Comparison of ENCODE assay signal across 16 mouse cellular contexts in genomic region chr13:56747554-56747953, GRCm38 (mm10). TPM values are rescaled to one million over a fixed set of nuclear protein-coding genes. Genes with fewer than 3 reads are reported as not detected.
DNase-seq lines count a peak whose midpoint lies in the region; ATAC-seq and TF ChIP-seq lines count a peak whose summit lies in the region.
"Had no signal": no experiment of that assay in that cellular context is flagged by ENCODE, and none has a peak within 500 bp of the region (broad histone marks: within the 10 kb centered on the region; RNA-seq: fewer than 3 reads in every experiment).

No protein-coding gene starts in this region.

- H3K9ac ChIP-seq in kidney, embryonic 16.5 days (replicated peaks; ENCODE audit: low read length) = no peak overlapping the region
- no peak overlapping the region for H3K9ac ChIP-seq in embryonic facial prominence, embryonic 15.5 days
- no peak overlapping the region for H3K9ac ChIP-seq in kidney, postnatal 0 days (ENCODE audit: low read depth, low read length)
- H3K9ac ChIP-seq: forebrain, postnatal 0 days had no signal

- TF ChIP-seq CTCF in kidney, postnatal 0 days (IDR thresholded peaks at IDR 0.05; ENCODE audit: low read depth) = no peak

- 0 out of 2 replicates have a peak, but pooled peaks cover 6% of the 10 kb centered on the region for H3K36me3 ChIP-seq in kidney, embryonic 16.5 days (ENCODE audit: insufficient read depth, low read length)
- H3K36me3 ChIP-seq in embryonic facial prominence, embryonic 15.5 days = no peaks in the 10 kb centered on the region
- no peaks in the 10 kb centered on the region for H3K36me3 ChIP-seq in kidney, postnatal 0 days (ENCODE audit: insufficient read depth, low read length)
- no peaks in the 10 kb centered on the region for H3K36me3 ChIP-seq in heart, embryonic 10.5 days

- H3K4me2 ChIP-seq in kidney, embryonic 16.5 days (replicated peaks; ENCODE audit: low read depth, low read length) = no peak overlapping the region
- no peak overlapping the region for H3K4me2 ChIP-seq in embryonic facial prominence, embryonic 15.5 days (replicated peaks)
- no peak overlapping the region; the same call in 1 of the 2 replicates for H3K4me2 ChIP-seq in kidney, postnatal 0 days (ENCODE audit: low read length)

- 49% methylated on average over 8 of the region's 8 CpGs for WGBS in kidney, embryonic 16.5 days
- WGBS in embryonic facial prominence, embryonic 15.5 days = 65% methylated on average over 8 of the region's 8 CpGs
- 36% methylated on average over 8 of the region's 8 CpGs for WGBS in kidney, postnatal 0 days
- WGBS in heart, embryonic 10.5 days = 55% methylated on average over 8 of the region's 8 CpGs

- ATAC-seq in kidney, embryonic 16.5 days (ENCODE audit: low FRiP score, low TSS enrichment) = no peak
- no peak for ATAC-seq in embryonic facial prominence, embryonic 15.5 days (ENCODE audit: insufficient number of reproducible peaks, low FRiP score, low TSS enrichment, low read depth)
- ATAC-seq in kidney, postnatal 0 days (replicated peaks; ENCODE audit: low FRiP score, low read depth) = no peak
- ATAC-seq in erythroblast, adult 5-6 weeks (replicated peaks; ENCODE audit: low FRiP score, poor library complexity, severe bottlenecking) = no peak
- ATAC-seq: forebrain, postnatal 0 days; hindbrain, embryonic 16.5 days had no signal

- H3K9me3 ChIP-seq in kidney, embryonic 16.5 days (ENCODE audit: low read length) = no peaks in the 10 kb centered on the region
- H3K9me3 ChIP-seq in embryonic facial prominence, embryonic 15.5 days (replicated peaks) = no peaks in the 10 kb centered on the region
- no peaks in the 10 kb centered on the region for H3K9me3 ChIP-seq in kidney, postnatal 0 days (replicated peaks; ENCODE audit: low read length)
- no peaks in the 10 kb centered on the region for H3K9me3 ChIP-seq in heart, embryonic 10.5 days

- no peak overlapping the region for H3K4me3 ChIP-seq in kidney, embryonic 16.5 days (ENCODE audit: low read length)
- no peak overlapping the region for H3K4me3 ChIP-seq in embryonic facial prominence, embryonic 15.5 days (replicated peaks)
- no peak overlapping the region for H3K4me3 ChIP-seq in kidney, postnatal 0 days (replicated peaks; ENCODE audit: low read depth, low read length)
- H3K4me3 ChIP-seq in heart, embryonic 10.5 days = no peak overlapping the region

- no peak overlapping the region for H3K27ac ChIP-seq in kidney, embryonic 16.5 days (ENCODE audit: low read length)
- peak overlapping the region; percentile 28; the same call in 1 of the 2 replicates for H3K27ac ChIP-seq in embryonic facial prominence, embryonic 15.5 days (replicated peaks)
- peak overlapping the region; percentile 6; the same call in 1 of the 2 replicates for H3K27ac ChIP-seq in kidney, postnatal 0 days
- H3K27ac ChIP-seq in heart, embryonic 10.5 days = no peak overlapping the region

- peaks cover 23% of the 10 kb centered on the region for H3K27me3 ChIP-seq in kidney, embryonic 16.5 days (ENCODE audit: insufficient read depth, low read length)
- H3K27me3 ChIP-seq in embryonic facial prominence, embryonic 15.5 days = peaks cover 26% of the 10 kb centered on the region
- peaks cover 7% of the 10 kb centered on the region; the same call in 1 of the 2 replicates for H3K27me3 ChIP-seq in kidney, postnatal 0 days (ENCODE audit: insufficient read depth, low read length)
- peaks cover 24% of the 10 kb centered on the region for H3K27me3 ChIP-seq in heart, embryonic 10.5 days (ENCODE audit: insufficient read depth, poor library complexity, severe bottlenecking)

- H3K4me1 ChIP-seq in kidney, embryonic 16.5 days (ENCODE audit: insufficient read depth, low read length) = peaks cover 12% of the 10 kb centered on the region
- H3K4me1 ChIP-seq in embryonic facial prominence, embryonic 15.5 days = peaks cover 7% of the 10 kb centered on the region
- peaks cover 14% of the 10 kb centered on the region; the same call in 1 of the 2 replicates for H3K4me1 ChIP-seq in kidney, postnatal 0 days (replicated peaks; ENCODE audit: insufficient read depth, low read length)
- peaks cover 15% of the 10 kb centered on the region for H3K4me1 ChIP-seq in heart, embryonic 10.5 days

- DNase-seq in kidney, adult 11 months = peak; percentile 66
- DNase-seq in kidney, postnatal 0 days (ENCODE audit: low spot score) = no peak
- DNase-seq in lung, postnatal 10 days = peak; percentile 46
- no peak for DNase-seq in heart, adult 18-20 months
- DNase-seq in heart, embryonic 10.5 days (ENCODE audit: low spot score) = no peak
- DNase-seq: adrenal gland, postnatal 14 days; cerebellum, postnatal 25 days; forebrain, postnatal 0 days; gastrocnemius, postnatal 10 days; layer of hippocampus, adult 9-11 months had no signal

RNA-seq across cellular contexts. Expression of gene Gm45623, which starts 6.1 kb away (rescaled TPM):
- 0.25 TPM in 1 of 2 replicates, not detected in the other for polyA plus RNA-seq in kidney, embryonic 16.5 days (2015; fragmentation: Nextera tagmentation; extraction: Ambion mirVana)
- polyA plus RNA-seq in embryonic facial prominence, embryonic 15.5 days (2015; fragmentation: Nextera tagmentation; extraction: Ambion mirVana) = 0.99 and 1.3 TPM in 2 replicates
- polyA plus RNA-seq in kidney, postnatal 0 days (2015; fragmentation: Nextera tagmentation; extraction: Ambion mirVana) = not detected in 2 replicates
- not detected in 2 replicates for total RNA-seq in erythroblast, adult 5-6 weeks (2015; ENCODE audit: low replicate concordance)
- not detected in 2 replicates for total RNA-seq in erythroblast, adult 5-6 weeks (2017; ENCODE audit: low replicate concordance)
- total RNA-seq in heart, adult 18-20 months (2021) = not detected
- polyA plus RNA-seq in heart, embryonic 10.5 days (2016; fragmentation: Nextera tagmentation; extraction: Ambion mirVana) = 0.49 and 0.67 TPM in 2 replicates
- total RNA-seq: adrenal gland, postnatal 14 days; ES-E14; gastrocnemius, postnatal 10 days; megakaryocyte progenitor cell, adult 5-6 weeks had no signal

RNA-seq across cellular contexts. Expression of gene Smad5, which starts 44.7 kb away (rescaled TPM):
- polyA plus RNA-seq in kidney, embryonic 16.5 days (2015; fragmentation: Nextera tagmentation; extraction: Ambion mirVana) = 35.6 and 37.0 TPM in 2 replicates
- 31.7 and 32.1 TPM in 2 replicates for polyA plus RNA-seq in embryonic facial prominence, embryonic 15.5 days (2015; fragmentation: Nextera tagmentation; extraction: Ambion mirVana)
- 23.9 and 26.3 TPM in 2 replicates for polyA plus RNA-seq in kidney, postnatal 0 days (2015; fragmentation: Nextera tagmentation; extraction: Ambion mirVana)
- total RNA-seq in erythroblast, adult 5-6 weeks (2015; ENCODE audit: low replicate concordance) = 9.4 and 11.0 TPM in 2 replicates
- 2.4 and 6.7 TPM in 2 replicates for total RNA-seq in erythroblast, adult 5-6 weeks (2017; ENCODE audit: low replicate concordance)
- 10 to 100 TPM; 26.6 to 26.9 TPM for total RNA-seq in heart, adult 18-20 months (2021)
- polyA plus RNA-seq in heart, embryonic 10.5 days (2016; fragmentation: Nextera tagmentation; extraction: Ambion mirVana) = 20.7 and 23.0 TPM in 2 replicates

Comparison
In these comparisons a context has a peak if more than half of its experiments do, and no peak if none do; other contexts are left out.
1. DNase-seq: peak in kidney, adult 11 months (single experiment) and lung, postnatal 10 days (single experiment); none in kidney, postnatal 0 days (single experiment), heart, adult 18-20 months (0 of 2) and heart, embryonic 10.5 days (single experiment).
2. H3K27ac ChIP-seq: peak in embryonic facial prominence, embryonic 15.5 days (single experiment) and kidney, postnatal 0 days (single experiment); none in kidney, embryonic 16.5 days (single experiment) and heart, embryonic 10.5 days (single experiment).